Comparison of ENCODE assay signal across 8 mouse cellular contexts in the genomic region with DNA sequence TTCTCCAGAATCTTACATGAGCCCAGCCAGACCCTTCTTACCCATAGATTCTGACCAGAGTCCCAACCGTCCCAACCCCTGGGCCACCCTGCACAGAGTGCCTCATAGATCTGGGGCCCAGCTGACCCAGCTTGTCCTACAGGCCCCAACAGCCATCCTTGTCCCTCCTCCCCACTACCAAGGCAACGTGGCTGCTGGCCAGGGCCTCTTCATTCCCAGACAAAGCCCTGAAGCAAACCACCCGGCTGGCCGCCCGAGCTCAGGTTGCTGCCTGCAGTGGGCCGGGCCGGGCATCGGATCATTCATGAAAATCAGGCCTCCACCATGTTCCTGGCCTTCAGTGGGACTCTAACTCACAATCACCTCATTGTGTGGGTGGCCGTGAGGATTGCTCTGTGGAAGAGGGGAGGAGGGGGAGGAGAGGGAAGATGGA.
DNase-seq lines count a peak whose midpoint lies in the region; ATAC-seq and TF ChIP-seq lines count a peak whose summit lies in the region.

No protein-coding gene starts in this region.

- no peaks in the 10 kb centered on the region for H3K9me3 ChIP-seq in heart, postnatal 0 days (replicated peaks; ENCODE audit: control insufficient read depth, low read length)
- H3K9me3 ChIP-seq in forebrain, embryonic 12.5 days = no peaks in the 10 kb centered on the region

- no peak overlapping the region for H3K27ac ChIP-seq in heart, postnatal 0 days (ENCODE audit: low read depth)
- peak overlapping the region; percentile 43; the same call in 1 of the 2 replicates for H3K27ac ChIP-seq in forebrain, embryonic 12.5 days

- H3K9ac ChIP-seq in heart, postnatal 0 days (replicated peaks; ENCODE audit: low read depth, low read length) = no peak overlapping the region
- H3K9ac ChIP-seq in forebrain, embryonic 12.5 days = no peak overlapping the region

- no peak overlapping the region for H3K4me3 ChIP-seq in heart, postnatal 0 days (ENCODE audit: low read depth, low read length)
- no peak overlapping the region for H3K4me3 ChIP-seq in forebrain, embryonic 12.5 days (replicated peaks)

- ATAC-seq in heart, postnatal 0 days (ENCODE audit: insufficient read depth, low read depth) = peak; percentile 49
- ATAC-seq in forebrain, embryonic 12.5 days (ENCODE audit: low FRiP score) = peak; percentile 66

- peak; percentile 37 for DNase-seq in heart, postnatal 0 days (ENCODE audit: low spot score)
- DNase-seq in heart, adult 11 months = no peak
- peak; percentile 26 for DNase-seq in adrenal gland, postnatal 25 days
- peak; percentile 65 to 80 for DNase-seq in layer of hippocampus, postnatal 14 days (ENCODE audit: low spot score in 2 of 2)
- peak; percentile 44 for DNase-seq in lung, postnatal 25 days (ENCODE audit: low spot score)
- DNase-seq in testis, postnatal 10 days (ENCODE audit: low spot score) = peak; percentile 83
- no peak for DNase-seq in embryo, embryonic 11 days

- TF ChIP-seq EP300 in heart, postnatal 0 days (IDR thresholded peaks at IDR 0.05; ENCODE audit: low read depth) = no peak

- H3K27me3 ChIP-seq in heart, postnatal 0 days (ENCODE audit: control insufficient read depth, insufficient read depth, low read length) = no peaks in the 10 kb centered on the region
- H3K27me3 ChIP-seq in forebrain, embryonic 12.5 days = no peaks in the 10 kb centered on the region

- 34% methylated on average over 9 of the region's 9 CpGs for WGBS in heart, postnatal 0 days
- 30% methylated on average over 9 of the region's 9 CpGs for WGBS in forebrain, embryonic 12.5 days

- no peak for TF ChIP-seq CTCF in heart, postnatal 0 days (IDR thresholded peaks at IDR 0.05; ENCODE audit: low read depth)

- H3K36me3 ChIP-seq in heart, postnatal 0 days (replicated peaks; ENCODE audit: control insufficient read depth, insufficient read depth, low read length) = no peaks in the 10 kb centered on the region
- no peaks in the 10 kb centered on the region for H3K36me3 ChIP-seq in forebrain, embryonic 12.5 days (replicated peaks)

- no peaks in the 10 kb centered on the region; the same call in 1 of the 2 replicates for H3K4me1 ChIP-seq in heart, postnatal 0 days (ENCODE audit: control insufficient read depth, insufficient read depth)
- peaks cover 23% of the 10 kb centered on the region for H3K4me1 ChIP-seq in forebrain, embryonic 12.5 days

- no peak overlapping the region for H3K4me2 ChIP-seq in heart, postnatal 0 days (ENCODE audit: low read depth, low read length)
- H3K4me2 ChIP-seq in forebrain, embryonic 12.5 days = no peak overlapping the region

Comparison
In these comparisons a context has a peak if more than half of its experiments do, and no peak if none do; other contexts are left out.
1. DNase-seq: peak in heart, postnatal 0 days (single experiment), adrenal gland, postnatal 25 days (single experiment), layer of hippocampus, postnatal 14 days (2 of 2), lung, postnatal 25 days (single experiment) and testis, postnatal 10 days (single experiment); none in heart, adult 11 months (single experiment) and embryo, embryonic 11 days (single experiment).